Mouse (Mus musculus) stomach, embryonic 15.5 days (tissue): ENCODE data around the gene Sar1b. TPM values are rescaled to one million over a fixed set of nuclear protein-coding genes. Genes with fewer than 3 reads are reported as not detected.
A peak's percentile ranks its signal among the peaks of the same experiment; 100 is the strongest.
"Not testable (repeated sequence)": the region's sequence is repeated elsewhere in the genome, so short reads cannot be mapped to it uniquely, and the experiment has no call there.

Source experiments
- ATAC-seq: fragments of 200-750 bp; cut with Nextera tagmentation; 2 replicates; pipeline ENCODE4 v1.8.0; 2017; ENCODE audit warnings: low read depth, moderate number of reproducible peaks, moderate TSS enrichment; ENCODE audit not compliant: insufficient read depth, low FRiP score
- H3K27ac ChIP-seq: fragments of 300-500 bp; sonication (generic); 2 replicates; pipeline ENCODE4 v1.5.1; 2015; ENCODE audit warnings: mild to moderate bottlenecking, inconsistent platforms
- H3K27me3 ChIP-seq: fragments of 300-500 bp; sonication (generic); replicated peaks from 2 replicates; pipeline ENCODE4 v1.6.1; 2015; ENCODE audit warnings: inconsistent platforms
- H3K36me3 ChIP-seq: fragments of 300-500 bp; sonication (generic); 2 replicates; pipeline ENCODE4 v1.6.1; 2015; ENCODE audit warnings: inconsistent platforms
- H3K4me1 ChIP-seq: fragments of 300-500 bp; sonication (generic); 2 replicates; pipeline ENCODE4 v1.6.1; 2015; ENCODE audit warnings: inconsistent platforms
- H3K4me2 ChIP-seq: fragments of 300-500 bp; sonication (generic); 2 replicates; pipeline ENCODE4 v1.6.1; 2015; ENCODE audit warnings: mild to moderate bottlenecking, inconsistent platforms
- H3K4me3 ChIP-seq: fragments of 300-500 bp; sonication (generic); replicated peaks from 2 replicates; pipeline ENCODE4 v1.5.1; 2015; ENCODE audit warnings: inconsistent platforms
- H3K9ac ChIP-seq: fragments of 300-500 bp; sonication (generic); 2 replicates; pipeline ENCODE4 v1.6.1; 2015; ENCODE audit warnings: inconsistent platforms
- H3K9me3 ChIP-seq: fragments of 300-500 bp; sonication (generic); 2 replicates; pipeline ENCODE4 v1.6.1; 2016; ENCODE audit warnings: inconsistent platforms
- WGBS: fragments of 180-500 bp; shearing (Covaris S2); methylation state at CpG from one replicate; pipeline ENCODE4 v1.1.7; 2015; 5-methylcytosine and 5-hydroxymethylcytosine counted together
- polyA plus RNA-seq: library from polyadenylated mRNA; unstranded; fragments of >200 nt; fragmentation: Nextera tagmentation; extraction: Ambion mirVana; gene quantifications from 2 replicates; pipeline ENCODE4 v1.2.1, GENCODE M21; 2015

The Sar1b gene
- polyA plus RNA-seq, 1 experiment from 2014 or later, result 115 TPM

DNA sequence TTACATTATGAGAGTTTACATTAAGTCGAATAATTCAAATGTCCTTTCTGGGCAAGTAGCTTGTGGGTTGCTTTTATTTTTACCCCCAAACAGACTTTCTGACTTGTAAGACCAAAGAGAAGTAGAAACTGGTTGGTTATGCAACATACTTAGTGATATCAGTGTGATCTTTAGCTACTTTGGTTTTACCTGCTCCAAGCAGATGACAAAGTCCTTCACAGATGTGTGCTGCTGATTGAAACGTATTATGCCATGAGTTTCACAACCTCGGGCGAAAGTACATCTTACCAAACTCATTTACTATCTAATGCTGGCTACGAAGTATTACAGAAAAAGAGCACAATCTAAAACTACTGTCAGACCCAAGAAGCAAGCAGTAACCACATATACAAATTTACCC is 5.9 kb upstream of the Sar1b start:
- no peak overlapping the region for H3K27ac ChIP-seq
- H3K36me3 ChIP-seq, result no peaks in the 10 kb centered on the region

DNA sequence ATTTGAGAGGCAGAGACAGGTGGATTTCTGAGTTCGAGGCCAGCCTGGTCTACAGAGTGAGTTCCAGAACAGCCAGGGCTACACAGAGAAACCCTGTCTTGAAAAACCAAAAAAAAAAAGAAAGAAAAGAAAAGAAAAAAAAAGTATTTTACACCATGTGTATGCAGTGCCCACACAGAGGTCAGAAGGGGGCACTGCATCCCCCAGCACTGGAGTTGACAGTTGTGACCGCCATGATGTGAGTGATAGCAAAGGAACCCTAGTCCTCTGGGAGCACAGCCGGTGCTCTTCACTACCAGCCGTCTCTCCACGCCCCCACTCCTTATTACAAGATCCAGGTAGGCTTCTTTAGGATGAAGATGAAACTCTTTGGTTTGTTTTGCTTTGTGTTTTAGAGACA is 5.3 kb upstream of the Sar1b start:
- WGBS, result 83% methylated on average over 5 of the region's 5 CpGs
- not testable (repeated sequence) for H3K27me3 ChIP-seq, H3K9ac ChIP-seq, ATAC-seq, H3K4me1 ChIP-seq, H3K4me3 ChIP-seq, H3K27ac ChIP-seq, H3K36me3 ChIP-seq, H3K4me2 ChIP-seq, H3K9me3 ChIP-seq

More for the DNA sequence above, 5.9 kb upstream of the Sar1b start:
- Histone ChIP-seq H3K4me2 (no peak overlapping the region), H3K27me3 (no peaks in the 10 kb centered on the region), H3K4me3 (no peak overlapping the region), H3K9me3 (no peaks in the 10 kb centered on the region), H3K9ac (no peak overlapping the region), H3K4me1 (peaks cover 7% of the 10 kb centered on the region)
- WGBS, result 78% methylated on average over 5 of the region's 5 CpGs
- no peak for ATAC-seq

DNA sequence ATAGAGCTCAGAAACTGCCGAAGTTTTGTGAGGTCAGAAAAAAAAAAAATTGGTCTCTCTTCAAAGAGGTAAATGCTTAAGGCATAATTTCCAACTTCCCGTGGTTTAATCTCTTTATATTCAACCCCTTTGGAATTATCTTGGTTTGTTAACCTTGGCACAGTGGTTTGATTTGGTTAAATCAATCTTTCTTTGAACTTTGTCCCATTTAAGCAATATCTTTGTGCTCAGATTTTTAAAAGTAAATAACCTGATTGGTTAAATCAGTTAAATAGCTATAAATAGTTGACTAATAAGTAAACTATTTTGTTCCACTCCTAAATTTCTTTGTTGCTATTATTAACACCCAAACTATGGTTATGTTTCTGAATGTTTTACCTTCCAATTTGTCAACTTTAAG is 4.2 kb upstream of the Sar1b start:
- Histone ChIP-seq H3K9ac (no peak overlapping the region), H3K4me1 (peaks cover 7% of the 10 kb centered on the region), H3K36me3 (no peaks in the 10 kb centered on the region), H3K27ac (no peak overlapping the region), H3K4me2 (no peak overlapping the region), H3K4me3 (no peak overlapping the region), H3K9me3 (no peaks in the 10 kb centered on the region), H3K27me3 (no peaks in the 10 kb centered on the region)
- WGBS, result 70% methylated on average over 2 of the region's 2 CpGs
- no peak for ATAC-seq

DNA sequence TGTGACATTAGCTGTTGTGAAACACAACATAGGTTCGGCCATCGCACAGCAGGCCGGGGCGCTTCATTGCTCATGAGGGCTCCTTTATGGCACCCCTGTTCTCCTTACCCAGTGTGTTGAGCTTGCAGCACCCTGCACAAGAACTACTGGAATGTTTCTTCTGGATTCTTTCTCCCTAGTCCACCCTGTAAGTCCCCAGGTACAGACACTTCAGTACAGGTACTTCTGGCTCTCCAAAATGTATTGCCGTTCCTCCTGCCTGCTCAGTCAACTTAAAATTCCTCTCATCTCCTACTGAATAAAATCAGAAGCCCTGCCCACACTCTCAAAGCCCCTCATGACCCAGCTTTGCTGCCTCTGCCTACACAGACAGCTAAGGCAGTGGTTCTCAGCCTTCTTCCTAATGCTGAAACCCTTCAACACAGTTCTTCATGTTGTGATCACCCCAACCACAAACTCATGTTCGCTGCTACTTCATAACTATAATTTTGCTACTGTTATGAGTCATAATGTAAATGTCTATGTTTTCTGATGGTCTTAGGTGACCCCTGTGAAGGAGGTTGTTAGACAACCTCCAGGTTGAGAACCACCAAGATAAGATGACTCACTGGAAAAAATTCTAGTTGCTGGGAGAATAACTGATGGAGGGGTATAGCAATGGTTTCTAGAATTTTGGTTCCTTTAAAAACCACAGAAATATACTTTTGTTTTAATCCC is 3.4 kb upstream of the Sar1b start:
- WGBS, result 86% methylated on average over 6 of the region's 6 CpGs
- Histone ChIP-seq H3K27me3 (no peaks in the 10 kb centered on the region), H3K9me3 (no peaks in the 10 kb centered on the region), H3K27ac (no peak overlapping the region), H3K9ac (no peak overlapping the region), H3K4me1 (peaks cover 6% of the 10 kb centered on the region; the same call in 1 of the 2 replicates), H3K4me2 (no peak overlapping the region), H3K36me3 (no peaks in the 10 kb centered on the region), H3K4me3 (no peak overlapping the region)
- no peak for ATAC-seq

DNA sequence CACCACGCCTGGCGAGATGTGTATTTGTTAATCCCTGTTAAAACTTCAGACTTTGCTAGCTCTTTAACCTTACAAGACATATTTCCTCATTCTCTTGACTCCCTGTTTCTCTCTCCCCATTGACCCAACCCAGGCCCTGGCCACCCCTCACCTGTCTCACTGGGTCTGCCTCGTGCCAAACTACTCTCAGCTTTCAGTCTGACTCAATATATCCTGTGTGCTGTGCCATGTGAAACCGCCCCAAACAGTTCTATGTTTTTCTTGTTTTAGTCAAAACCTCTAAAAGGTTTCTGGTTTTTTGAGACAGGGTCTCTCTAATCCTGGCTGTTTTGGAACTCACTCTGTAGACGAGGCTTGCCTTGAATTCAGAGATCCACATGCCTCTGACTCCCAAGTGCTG is 2.2 kb upstream of the Sar1b start:
- Histone ChIP-seq H3K36me3 (no peaks in the 10 kb centered on the region), H3K4me2 (no peak overlapping the region), H3K4me1 (peaks cover 6% of the 10 kb centered on the region; the same call in 1 of the 2 replicates), H3K27ac (no peak overlapping the region), H3K9me3 (no peaks in the 10 kb centered on the region), H3K4me3 (no peak overlapping the region), H3K27me3 (no peaks in the 10 kb centered on the region), H3K9ac (no peak overlapping the region)
- ATAC-seq, result no peak
- WGBS, result 69% methylated on average over 5 of the region's 5 CpGs

DNA sequence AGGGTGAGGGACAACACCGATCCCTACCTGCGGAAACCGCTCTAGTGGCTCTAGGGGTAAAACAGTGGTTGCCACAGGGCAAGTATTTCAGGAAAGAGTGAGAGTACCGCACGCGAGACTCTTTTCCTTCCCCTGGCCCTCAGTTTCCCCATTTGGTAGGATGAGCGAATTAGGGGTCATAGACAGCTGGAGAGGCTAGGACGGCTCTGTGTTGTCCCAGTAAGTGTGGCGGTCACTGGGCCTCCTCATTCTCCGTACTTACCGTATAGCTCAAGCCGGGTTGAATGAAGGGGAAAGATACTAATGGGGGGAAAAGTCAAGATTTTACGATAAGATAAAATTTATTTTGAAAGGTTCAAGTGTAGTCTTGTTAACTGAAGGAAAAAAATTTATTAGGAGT is 468 bp downstream of the Sar1b start:
- ATAC-seq, result no peak

DNA sequence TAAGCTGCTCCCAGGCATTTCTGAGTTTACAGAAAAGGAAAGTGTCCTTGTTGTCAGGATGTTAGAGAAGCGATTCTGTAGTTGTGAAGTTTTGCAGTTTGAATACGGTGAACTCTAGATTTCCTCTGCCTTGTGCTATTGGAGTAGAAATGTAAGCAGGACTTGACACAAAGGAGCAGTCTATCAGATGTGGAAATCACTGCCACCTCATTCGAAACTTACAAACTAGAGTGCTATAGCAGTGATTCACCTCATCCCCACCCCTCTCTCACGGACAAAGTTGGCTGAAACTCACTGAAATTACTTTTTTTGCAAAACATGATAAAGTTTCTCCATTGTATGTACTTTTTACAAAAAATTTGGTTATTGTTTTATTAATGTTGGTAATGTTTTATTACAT is 1.3 kb downstream of the Sar1b start:
- 82% methylated on average over 4 of the region's 4 CpGs for WGBS
- Histone ChIP-seq H3K9ac (no peak overlapping the region), H3K27ac (no peak overlapping the region)

More for the DNA sequence above, 468 bp downstream of the Sar1b start:
- Histone ChIP-seq H3K4me3 (peak overlapping the region; percentile 95), H3K27me3 (no peaks in the 10 kb centered on the region), H3K9ac (peak overlapping the region; percentile 90), H3K27ac (no peak overlapping the region), H3K36me3 (no peaks in the 10 kb centered on the region), H3K4me1 (peaks cover 6% of the 10 kb centered on the region; the same call in 1 of the 2 replicates), H3K4me2 (peak overlapping the region; percentile 78), H3K9me3 (no peaks in the 10 kb centered on the region)
- WGBS, result 3% methylated on average over 13 of the region's 13 CpGs

DNA sequence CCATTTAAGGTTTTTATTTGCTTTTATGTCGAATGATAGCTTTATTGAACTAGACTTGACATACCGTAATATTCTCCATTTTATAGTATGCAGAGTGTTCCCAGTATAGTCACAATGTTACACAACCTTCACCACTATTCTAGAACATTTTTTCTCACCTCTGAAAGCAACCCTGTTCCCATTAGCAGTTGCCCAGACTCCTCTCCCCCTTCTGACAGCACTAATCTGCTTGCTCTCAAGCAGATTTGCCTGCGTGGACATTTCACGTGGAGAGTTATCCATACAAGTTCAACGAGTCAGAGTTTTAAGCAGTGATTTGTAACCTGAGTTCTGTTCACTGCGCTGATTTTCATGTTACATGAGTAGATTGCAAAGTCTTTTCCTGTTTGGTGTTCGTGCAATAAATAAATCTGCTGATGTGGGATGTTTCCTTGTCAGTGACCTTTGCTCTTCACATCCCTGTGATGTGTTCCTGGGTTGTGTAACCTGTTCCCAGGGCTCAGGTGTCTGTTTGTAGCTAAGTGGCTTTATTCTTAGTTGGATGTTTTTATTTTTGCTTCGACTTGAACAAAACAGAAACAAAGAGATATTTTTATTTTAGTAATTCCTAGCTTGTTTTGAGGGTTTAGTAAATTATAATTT is 4.2 kb downstream of the Sar1b start:
- 62% methylated on average over 8 of the region's 8 CpGs for WGBS
- H3K27ac ChIP-seq, result no peak overlapping the region
- H3K27me3 ChIP-seq, result no peaks in the 10 kb centered on the region
- ATAC-seq, result no peak
- H3K36me3 ChIP-seq, result no peaks in the 10 kb centered on the region
- no peak overlapping the region for H3K4me2 ChIP-seq
- no peaks in the 10 kb centered on the region for H3K9me3 ChIP-seq
- no peak overlapping the region for H3K9ac ChIP-seq
- no peak overlapping the region for H3K4me3 ChIP-seq
- peaks cover 6% of the 10 kb centered on the region; the same call in 1 of the 2 replicates for H3K4me1 ChIP-seq

More for the DNA sequence above, 1.3 kb downstream of the Sar1b start:
- Histone ChIP-seq H3K9me3 (no peaks in the 10 kb centered on the region), H3K4me3 (peak overlapping the region; percentile 95), H3K4me1 (peaks cover 6% of the 10 kb centered on the region; the same call in 1 of the 2 replicates), H3K4me2 (peak overlapping the region; percentile 78), H3K36me3 (no peaks in the 10 kb centered on the region), H3K27me3 (no peaks in the 10 kb centered on the region)
- ATAC-seq, result no peak

DNA sequence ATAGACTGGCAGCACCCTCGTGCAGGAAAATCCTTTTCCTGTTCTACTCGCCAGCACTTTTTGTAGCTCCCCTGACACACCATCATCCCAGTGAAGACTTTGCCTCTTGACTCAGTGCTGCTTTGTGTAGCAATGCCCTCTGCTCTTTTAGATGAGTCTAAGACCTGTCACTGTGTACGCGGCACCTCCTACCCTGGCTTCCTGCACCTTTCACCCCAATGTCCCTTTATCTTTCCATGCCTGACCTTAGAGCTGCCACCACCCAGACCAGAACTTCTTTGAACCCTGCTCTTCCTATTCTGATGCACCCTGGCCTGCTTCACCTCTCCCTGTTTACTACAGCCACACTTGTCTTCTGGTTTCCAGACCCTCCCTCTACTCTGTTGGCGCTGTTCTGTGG is 4.8 kb downstream of the Sar1b start:
- H3K4me3 ChIP-seq, result no peak overlapping the region
- WGBS, result 69% methylated on average over 5 of the region's 5 CpGs
- no peak overlapping the region for H3K4me2 ChIP-seq
- no peaks in the 10 kb centered on the region for H3K27me3 ChIP-seq
- no peaks in the 10 kb centered on the region for H3K36me3 ChIP-seq
- no peak for ATAC-seq
- H3K9ac ChIP-seq, result no peak overlapping the region
- H3K9me3 ChIP-seq, result no peaks in the 10 kb centered on the region
- H3K4me1 ChIP-seq, result peaks cover 6% of the 10 kb centered on the region; the same call in 1 of the 2 replicates
- no peak overlapping the region for H3K27ac ChIP-seq

DNA sequence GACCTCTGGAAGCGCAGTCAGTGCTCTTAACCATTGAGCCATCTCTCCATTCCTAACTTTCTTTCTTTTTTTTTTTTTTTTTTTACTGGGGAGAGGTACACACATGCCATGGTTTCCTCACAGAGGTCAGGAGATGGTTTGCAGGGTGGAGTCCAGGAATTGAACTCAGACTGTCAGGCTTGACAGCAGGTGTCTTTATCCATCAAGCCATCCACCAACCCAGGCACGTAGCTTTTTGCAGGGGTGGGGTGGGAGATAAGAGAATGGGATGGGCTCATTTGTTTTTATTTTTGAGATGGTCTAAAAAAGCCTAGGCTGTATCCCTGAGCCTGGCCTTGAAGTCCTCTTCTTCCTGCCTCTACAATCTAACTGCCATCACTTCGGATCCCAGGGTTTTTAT is 12.0 kb downstream of the Sar1b start:
- no peak for ATAC-seq
- Histone ChIP-seq H3K4me3 (no peak overlapping the region), H3K27ac (no peak overlapping the region), H3K9ac (no peak overlapping the region), H3K4me1 (no peaks in the 10 kb centered on the region), H3K9me3 (no peaks in the 10 kb centered on the region), H3K27me3 (no peaks in the 10 kb centered on the region), H3K36me3 (no peaks in the 10 kb centered on the region; the same call in 1 of the 2 replicates), H3K4me2 (no peak overlapping the region)
- 87% methylated on average over 3 of the region's 3 CpGs for WGBS

DNA sequence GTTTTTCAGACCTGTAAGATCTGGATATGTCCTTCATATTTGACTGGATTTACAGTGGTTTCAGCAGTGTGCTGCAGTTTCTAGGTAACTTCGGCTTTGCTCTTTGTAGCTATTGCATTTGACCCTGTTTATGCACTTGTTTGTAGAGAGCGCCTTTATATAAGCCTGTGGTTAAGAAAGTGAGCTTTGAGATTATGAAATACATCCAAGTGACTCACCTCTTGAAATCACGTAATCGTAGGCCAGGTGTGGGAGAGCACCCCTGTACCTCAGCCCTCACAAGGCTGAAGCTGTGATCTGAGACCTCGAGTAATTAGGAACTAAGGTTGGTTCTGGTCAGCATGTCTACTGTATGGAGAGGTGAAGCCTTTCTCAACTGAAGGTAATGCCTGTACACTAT is 14.0 kb downstream of the Sar1b start:
- no peaks in the 10 kb centered on the region for H3K9me3 ChIP-seq
- WGBS, result 90% methylated on average over 5 of the region's 5 CpGs
- H3K27ac ChIP-seq, result no peak overlapping the region
- H3K36me3 ChIP-seq, result peaks cover 4% of the 10 kb centered on the region; the same call in 1 of the 2 replicates
- H3K9ac ChIP-seq, result no peak overlapping the region
- no peaks in the 10 kb centered on the region for H3K27me3 ChIP-seq
- no peak overlapping the region for H3K4me3 ChIP-seq
- H3K4me2 ChIP-seq, result no peak overlapping the region
- no peaks in the 10 kb centered on the region for H3K4me1 ChIP-seq
- no peak for ATAC-seq

DNA sequence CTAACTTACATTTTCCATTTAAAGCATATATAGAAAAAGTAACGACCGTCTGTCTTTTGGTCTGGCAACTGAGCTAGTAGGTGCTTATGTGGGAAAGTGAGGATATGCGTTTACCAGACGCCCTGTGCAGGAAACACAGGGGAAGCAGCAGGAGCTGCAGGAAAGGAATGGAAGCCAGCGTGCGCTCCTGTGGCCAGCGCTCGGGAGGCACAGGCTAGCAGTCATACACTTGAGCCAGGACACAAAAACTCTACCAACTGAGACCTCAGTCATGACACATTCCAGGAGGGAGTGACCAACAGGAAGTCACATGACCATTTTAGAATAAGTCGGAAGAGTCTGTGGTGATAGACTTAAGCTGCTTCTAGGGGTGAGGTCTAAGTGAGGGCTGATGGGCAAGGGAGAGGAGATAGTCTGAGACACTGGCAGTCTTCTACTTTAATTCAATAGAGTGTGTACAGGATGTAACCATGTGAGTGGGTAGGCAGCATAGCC is 17.3 kb downstream of the Sar1b start:
- 86% methylated on average over 9 of the region's 9 CpGs for WGBS
- no peaks in the 10 kb centered on the region for H3K9me3 ChIP-seq
- H3K4me1 ChIP-seq, result no peaks in the 10 kb centered on the region
- no peak overlapping the region for H3K27ac ChIP-seq
- no peaks in the 10 kb centered on the region for H3K27me3 ChIP-seq
- H3K36me3 ChIP-seq, result peaks cover 16% of the 10 kb centered on the region
- no peak for ATAC-seq
- no peak overlapping the region for H3K4me3 ChIP-seq
- H3K9ac ChIP-seq, result no peak overlapping the region
- H3K4me2 ChIP-seq, result no peak overlapping the region
